Mouse (Mus musculus) liver, embryonic 12.5 days (tissue): ENCODE measurements around the gene Rpgrip1l. TPM values are rescaled to one million over a fixed set of nuclear protein-coding genes. Genes with fewer than 3 reads are reported as not detected.
A peak's percentile ranks its signal among the peaks of the same experiment; 100 is the strongest.

Experiments
- ATAC-seq: fragments of 200-750 bp; cut with Nextera tagmentation; 2 replicates; pipeline ENCODE4 v1.8.0; 2017; ENCODE audit warnings: moderate number of reproducible peaks, mild to moderate bottlenecking, moderate library complexity
- H3K27ac ChIP-seq: fragments of 300-500 bp; sonication (generic); 2 replicates; pipeline ENCODE4 v1.5.1; 2016; ENCODE audit warnings: mild to moderate bottlenecking
- H3K27me3 ChIP-seq: fragments of 300-500 bp; sonication (generic); replicated peaks from 2 replicates; pipeline ENCODE4 v1.6.1; 2016; ENCODE audit warnings: mild to moderate bottlenecking, moderate library complexity
- H3K36me3 ChIP-seq: fragments of 300-500 bp; sonication (generic); 2 replicates; pipeline ENCODE4 v1.6.1; 2016; ENCODE audit warnings: mild to moderate bottlenecking, moderate library complexity
- H3K4me1 ChIP-seq: fragments of 300-500 bp; sonication (generic); 2 replicates; pipeline ENCODE4 v1.6.1; 2016
- H3K4me2 ChIP-seq: fragments of 300-500 bp; sonication (generic); 2 replicates; pipeline ENCODE4 v1.6.1; 2016; ENCODE audit warnings: mild to moderate bottlenecking, moderate library complexity
- H3K4me3 ChIP-seq: fragments of 300-500 bp; sonication (generic); 2 replicates; pipeline ENCODE4 v1.5.1; 2016; ENCODE audit warnings: mild to moderate bottlenecking, moderate library complexity
- H3K9ac ChIP-seq: fragments of 300-500 bp; sonication (generic); 2 replicates; pipeline ENCODE4 v1.6.1; 2016; ENCODE audit warnings: mild to moderate bottlenecking, moderate library complexity
- H3K9me3 ChIP-seq: fragments of 300-500 bp; sonication (generic); replicated peaks from 2 replicates; pipeline ENCODE4 v1.6.1; 2016; ENCODE audit warnings: mild to moderate bottlenecking, moderate library complexity
- WGBS: fragments of 180-500 bp; shearing (Covaris S2); methylation state at CpG from one replicate; pipeline ENCODE4 v1.1.7; 2016; ENCODE audit not compliant: insufficient replicate concordance; 5-methylcytosine and 5-hydroxymethylcytosine counted together
- polyA plus RNA-seq: library from polyadenylated mRNA; unstranded; fragments of >200 nt; fragmentation: Nextera tagmentation; extraction: Ambion mirVana; gene quantifications from 2 replicates; pipeline ENCODE4 v1.2.1, GENCODE M21; 2016

Rpgrip1l gene
- polyA plus RNA-seq, 1 experiment from 2014 or later, result 3.5 TPM

DNA sequence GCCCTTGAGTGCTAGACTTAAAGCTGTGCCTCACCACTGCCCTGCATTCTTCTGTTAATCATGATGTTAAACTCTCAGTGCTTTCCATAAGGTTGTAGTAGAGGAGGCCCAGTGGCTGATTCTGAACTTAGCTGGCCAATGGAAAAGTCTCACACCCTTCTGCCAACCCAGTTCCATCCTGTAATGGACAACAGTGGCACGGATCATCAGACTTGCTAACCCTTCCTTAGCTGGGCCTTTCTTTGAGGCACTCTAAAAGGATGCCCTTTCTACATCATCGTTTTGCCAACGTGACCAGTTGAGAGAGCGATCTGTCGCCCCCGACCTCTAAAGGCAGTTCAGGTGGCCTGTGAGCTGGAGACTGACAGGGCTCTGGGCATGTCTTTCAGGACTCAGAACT is 13.9 kb upstream of the Rpgrip1l start:
- H3K36me3 ChIP-seq, result peaks cover 14% of the 10 kb centered on the region
- no peak overlapping the region for H3K9ac ChIP-seq
- no peak overlapping the region for H3K4me3 ChIP-seq
- H3K27ac ChIP-seq, result no peak overlapping the region
- H3K9me3 ChIP-seq, result no peaks in the 10 kb centered on the region
- no peak for ATAC-seq
- peaks cover 34% of the 10 kb centered on the region for H3K4me1 ChIP-seq
- no peak overlapping the region for H3K4me2 ChIP-seq
- H3K27me3 ChIP-seq, result no peaks in the 10 kb centered on the region
- 78% methylated on average over 6 of the region's 6 CpGs for WGBS

DNA sequence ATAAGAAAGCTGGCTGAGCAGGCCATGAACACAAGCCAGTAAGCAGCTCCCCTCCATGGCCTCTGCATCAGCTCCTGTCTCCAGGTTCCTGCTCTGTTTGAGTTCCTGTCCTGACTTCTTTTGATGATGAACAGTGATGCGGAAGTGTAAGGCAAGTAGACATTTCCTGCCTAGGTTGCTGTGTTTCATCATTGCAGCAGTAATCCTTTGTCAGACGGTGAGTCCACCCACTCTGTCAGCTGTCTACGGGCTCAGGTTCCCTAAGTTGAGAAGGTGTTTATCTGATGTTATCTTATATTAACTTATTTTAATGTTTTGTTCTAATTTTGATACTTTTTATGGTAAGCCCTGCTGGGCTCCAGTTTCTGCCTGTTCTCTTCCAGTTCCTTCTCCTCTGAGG is 13.0 kb upstream of the Rpgrip1l start:
- Histone ChIP-seq H3K9ac (no peak overlapping the region), H3K36me3 (peaks cover 14% of the 10 kb centered on the region), H3K27me3 (no peaks in the 10 kb centered on the region), H3K4me2 (no peak overlapping the region), H3K27ac (no peak overlapping the region), H3K9me3 (no peaks in the 10 kb centered on the region), H3K4me1 (peaks cover 26% of the 10 kb centered on the region), H3K4me3 (no peak overlapping the region)
- 56% methylated on average over 3 of the region's 3 CpGs for WGBS
- ATAC-seq, result no peak

DNA sequence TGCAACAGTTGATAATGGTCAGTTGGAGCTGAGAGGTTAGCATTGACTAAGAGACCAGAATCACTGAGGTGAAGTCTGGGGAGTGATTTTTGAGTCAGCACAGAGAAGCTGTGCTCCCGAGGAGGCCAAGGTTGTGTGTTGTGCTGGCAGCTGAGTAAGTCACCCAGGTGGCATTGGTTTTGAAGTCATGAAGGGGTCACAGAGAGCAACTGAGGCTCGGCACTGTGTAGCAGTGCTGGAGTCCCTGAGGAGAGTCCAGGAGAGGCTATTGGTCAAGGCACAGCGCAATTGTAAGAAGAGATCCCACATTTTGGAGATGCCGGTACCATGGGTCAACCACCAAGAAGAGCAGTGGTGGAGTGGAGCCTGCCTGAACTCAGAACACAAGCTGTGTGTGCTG is 11.9 kb upstream of the Rpgrip1l start:
- Histone ChIP-seq H3K27me3 (no peaks in the 10 kb centered on the region), H3K27ac (no peak overlapping the region), H3K9me3 (no peaks in the 10 kb centered on the region), H3K4me3 (no peak overlapping the region), H3K9ac (no peak overlapping the region), H3K36me3 (peaks cover 14% of the 10 kb centered on the region), H3K4me1 (peaks cover 16% of the 10 kb centered on the region), H3K4me2 (no peak overlapping the region)
- no peak for ATAC-seq
- 88% methylated on average over 4 of the region's 4 CpGs for WGBS

DNA sequence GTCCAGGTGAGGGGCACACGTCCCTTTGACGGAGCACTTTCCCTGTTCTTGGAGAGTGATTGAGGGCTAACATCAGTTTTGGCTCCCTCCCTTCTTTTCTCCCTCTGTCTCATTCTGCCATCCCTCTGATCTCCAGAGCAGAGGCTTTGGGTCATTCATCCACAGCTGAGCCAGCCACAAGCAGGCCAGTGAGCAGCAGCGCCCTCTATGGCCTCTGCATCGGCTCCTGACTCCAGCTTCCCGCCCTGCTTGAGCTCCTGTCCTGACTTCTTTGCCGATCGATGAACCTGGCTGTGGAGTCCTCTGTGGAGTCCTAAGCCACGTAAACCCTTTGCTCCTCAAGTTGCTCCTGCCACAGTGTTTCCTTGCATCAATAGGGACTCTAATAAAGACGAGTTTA is 11.2 kb upstream of the Rpgrip1l start:
- Histone ChIP-seq H3K4me3 (no peak overlapping the region), H3K36me3 (peaks cover 14% of the 10 kb centered on the region), H3K27ac (no peak overlapping the region), H3K4me2 (no peak overlapping the region), H3K4me1 (peaks cover 9% of the 10 kb centered on the region; the same call in 1 of the 2 replicates), H3K27me3 (no peaks in the 10 kb centered on the region), H3K9me3 (no peaks in the 10 kb centered on the region), H3K9ac (no peak overlapping the region)
- 71% methylated on average over 9 of the region's 9 CpGs for WGBS
- no peak for ATAC-seq

DNA sequence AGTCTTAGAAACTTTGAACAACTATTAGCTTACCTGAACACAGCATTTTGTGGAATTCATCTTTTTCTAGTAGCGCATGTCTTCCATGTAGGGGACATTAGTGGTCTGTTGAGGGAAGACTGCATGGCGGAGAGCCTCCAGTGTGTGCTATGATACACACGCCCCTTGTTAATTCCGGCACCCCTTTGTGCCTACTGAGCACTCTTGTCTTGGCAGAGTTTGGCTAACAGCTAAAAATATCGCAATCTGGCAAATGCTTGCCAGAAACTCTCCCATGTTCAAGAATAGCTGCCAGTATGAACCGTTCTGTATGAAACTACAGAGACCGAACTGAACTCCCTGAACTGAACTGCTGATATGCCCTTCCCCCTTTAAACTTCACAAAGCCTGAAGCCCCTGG is 10.4 kb upstream of the Rpgrip1l start:
- no peak for ATAC-seq
- Histone ChIP-seq H3K27ac (no peak overlapping the region), H3K4me1 (peaks cover 5% of the 10 kb centered on the region; the same call in 1 of the 2 replicates), H3K9ac (no peak overlapping the region), H3K4me3 (no peak overlapping the region), H3K9me3 (no peaks in the 10 kb centered on the region), H3K4me2 (no peak overlapping the region), H3K36me3 (peaks cover 14% of the 10 kb centered on the region), H3K27me3 (no peaks in the 10 kb centered on the region)
- WGBS, result 86% methylated on average over 7 of the region's 7 CpGs

DNA sequence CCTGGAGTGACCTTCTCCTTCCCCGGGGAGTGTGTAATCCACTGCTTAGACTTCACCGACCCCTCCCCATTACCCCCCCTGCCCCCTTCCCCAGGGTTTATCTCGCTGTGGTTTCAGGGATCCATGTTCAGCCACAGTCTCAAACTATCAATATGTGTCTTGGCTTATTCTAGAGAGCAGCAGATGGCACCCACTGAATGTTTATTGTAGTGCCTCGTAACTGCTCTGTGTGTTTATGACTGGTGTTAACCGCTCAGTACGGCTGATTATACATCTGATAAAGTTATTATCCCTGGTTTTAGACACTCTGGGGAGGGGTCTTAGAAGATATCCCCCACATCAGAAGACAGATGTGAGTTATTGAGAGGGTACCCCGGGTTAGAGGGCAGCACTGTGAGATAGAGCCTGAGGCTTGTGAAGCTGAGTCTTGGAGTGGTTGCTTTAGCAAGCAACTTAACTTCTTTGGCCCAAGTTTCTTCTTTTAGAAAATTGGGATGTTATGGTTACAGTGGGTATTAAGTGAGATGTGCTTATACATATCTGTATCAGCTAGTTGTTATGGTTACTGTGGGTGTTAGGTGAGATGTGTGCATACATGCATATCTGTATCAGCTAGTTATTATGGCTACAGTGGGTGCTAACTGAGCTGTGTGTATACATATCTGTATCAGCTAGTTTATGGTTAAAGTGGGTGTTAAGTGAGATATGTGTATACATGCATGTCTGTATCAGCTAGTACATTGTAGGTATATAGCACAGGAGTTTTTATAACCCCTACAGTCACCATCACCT is 6.1 kb upstream of the Rpgrip1l start:
- no peak overlapping the region for H3K27ac ChIP-seq
- no peaks in the 10 kb centered on the region for H3K9me3 ChIP-seq
- no peak overlapping the region for H3K4me3 ChIP-seq
- 62% methylated on average over 7 of the region's 7 CpGs for WGBS
- H3K4me1 ChIP-seq, result peaks cover 25% of the 10 kb centered on the region
- no peak for ATAC-seq
- H3K4me2 ChIP-seq, result no peak overlapping the region
- H3K9ac ChIP-seq, result no peak overlapping the region
- H3K27me3 ChIP-seq, result no peaks in the 10 kb centered on the region
- peaks cover 9% of the 10 kb centered on the region; the same call in 1 of the 2 replicates for H3K36me3 ChIP-seq

DNA sequence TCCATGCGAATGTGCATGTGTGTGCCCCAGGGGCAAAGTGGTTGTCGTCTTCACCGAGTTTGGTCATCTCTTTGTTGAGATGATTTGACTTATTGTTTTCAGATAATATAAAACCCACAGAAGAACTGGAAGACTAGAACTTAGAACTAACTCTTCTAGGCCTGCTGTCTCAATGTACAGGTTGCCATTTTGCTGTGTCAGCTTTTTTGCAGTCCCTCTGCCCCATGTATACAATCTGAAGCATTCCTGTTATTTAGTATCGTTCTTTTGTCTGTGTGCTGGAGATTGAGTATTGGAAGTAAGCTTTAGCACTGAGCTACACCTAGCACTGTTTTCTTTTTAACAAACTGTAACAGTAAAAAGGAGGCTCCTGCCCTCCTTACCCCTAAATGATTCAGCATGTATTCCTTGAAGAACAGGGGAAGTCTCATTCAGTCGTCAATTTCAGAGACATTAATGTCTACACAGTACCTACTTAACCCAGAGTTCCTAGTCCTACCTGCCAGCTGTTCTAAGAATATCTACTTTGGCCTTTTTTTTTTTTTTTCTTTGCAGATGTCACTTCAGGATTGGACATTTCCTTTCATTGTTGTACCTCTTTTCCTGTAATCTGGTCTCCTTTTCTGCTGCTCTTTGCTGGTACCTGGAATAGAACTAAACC is 4.6 kb upstream of the Rpgrip1l start:
- Histone ChIP-seq H3K27me3 (no peaks in the 10 kb centered on the region), H3K4me1 (peaks cover 27% of the 10 kb centered on the region), H3K9me3 (no peaks in the 10 kb centered on the region), H3K9ac (no peak overlapping the region), H3K36me3 (peaks cover 9% of the 10 kb centered on the region; the same call in 1 of the 2 replicates), H3K4me2 (no peak overlapping the region), H3K4me3 (no peak overlapping the region), H3K27ac (no peak overlapping the region)
- 78% methylated on average over 5 of the region's 5 CpGs for WGBS
- no peak for ATAC-seq

DNA sequence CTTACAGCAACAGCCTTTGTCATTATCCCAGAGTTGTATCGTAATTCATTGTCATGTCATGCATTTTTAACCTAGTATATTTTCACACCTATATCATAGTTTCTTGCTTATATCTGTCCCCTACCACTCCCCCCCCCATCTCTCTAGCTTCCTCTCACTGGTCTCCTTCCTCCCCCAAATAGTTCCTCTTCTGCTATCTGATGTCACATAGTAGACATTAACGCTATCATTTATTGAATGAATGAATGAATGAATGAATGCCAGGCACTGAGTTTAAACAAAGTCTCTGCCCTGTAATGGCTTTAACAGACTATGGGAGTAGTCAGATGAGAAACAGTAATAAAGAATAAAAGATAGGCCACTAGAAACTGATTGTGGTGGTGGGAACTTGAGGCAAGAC is 720 bp downstream of the Rpgrip1l start:
- H3K27ac ChIP-seq, result no peak overlapping the region

DNA sequence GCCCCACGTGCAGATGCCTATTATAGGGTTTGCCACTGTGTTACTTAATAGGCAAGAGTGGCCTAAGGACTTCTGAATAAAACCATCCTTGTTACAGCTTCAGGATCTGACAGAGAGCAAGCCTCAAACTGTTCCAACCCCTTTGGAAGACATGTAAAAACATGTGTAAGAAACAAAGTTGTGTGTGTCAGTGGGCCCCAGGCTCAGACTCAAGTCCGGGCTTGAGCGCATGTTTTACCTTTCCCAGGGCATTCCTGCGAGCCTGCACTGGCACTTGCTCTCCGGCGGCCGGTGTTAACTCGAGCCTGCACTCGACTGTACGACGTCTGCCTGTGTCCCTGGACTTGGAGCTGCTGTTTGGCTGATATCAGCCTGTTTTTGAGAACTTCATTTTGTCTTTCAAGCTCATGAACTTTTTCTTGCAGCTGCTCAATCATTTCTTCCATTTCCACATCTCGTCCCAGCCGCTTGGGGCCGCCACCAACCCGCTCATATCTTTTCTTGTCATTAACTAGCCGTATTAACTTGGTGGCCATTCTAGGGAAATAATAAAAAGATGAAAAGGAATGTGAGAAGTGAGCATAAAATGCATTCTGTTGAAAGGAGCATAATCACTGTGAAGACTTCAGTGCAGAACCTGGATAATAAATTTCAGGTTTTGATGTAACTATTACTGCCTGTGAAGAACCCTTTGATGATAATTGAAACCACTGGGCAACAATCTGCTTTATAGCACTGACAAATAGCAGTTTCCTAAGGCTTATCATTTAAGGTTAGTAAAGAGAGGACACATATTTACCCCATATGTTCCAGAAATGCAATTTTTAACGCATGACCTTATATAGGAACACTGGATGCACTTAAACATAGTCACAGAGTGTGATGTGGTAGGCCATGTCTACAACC is 8.3 kb downstream of the Rpgrip1l start:
- H3K4me2 ChIP-seq, result no peak overlapping the region
- no peak overlapping the region for H3K9ac ChIP-seq
- H3K27me3 ChIP-seq, result no peaks in the 10 kb centered on the region
- peaks cover 17% of the 10 kb centered on the region for H3K36me3 ChIP-seq
- no peak overlapping the region for H3K27ac ChIP-seq
- H3K9me3 ChIP-seq, result no peaks in the 10 kb centered on the region
- no peaks in the 10 kb centered on the region for H3K4me1 ChIP-seq
- H3K4me3 ChIP-seq, result no peak overlapping the region
- 77% methylated on average over 17 of the region's 17 CpGs for WGBS
- no peak for ATAC-seq

More for the DNA sequence above, 720 bp downstream of the Rpgrip1l start:
- WGBS, result 42% methylated on average over 2 of the region's 2 CpGs
- Histone ChIP-seq H3K9ac (peak overlapping the region; percentile 77), H3K4me1 (peaks cover 36% of the 10 kb centered on the region), H3K27me3 (no peaks in the 10 kb centered on the region), H3K9me3 (no peaks in the 10 kb centered on the region), H3K4me2 (peak overlapping the region; percentile 86), H3K36me3 (peaks cover 8% of the 10 kb centered on the region; the same call in 1 of the 2 replicates), H3K4me3 (peak overlapping the region; percentile 73)
- no peak for ATAC-seq

DNA sequence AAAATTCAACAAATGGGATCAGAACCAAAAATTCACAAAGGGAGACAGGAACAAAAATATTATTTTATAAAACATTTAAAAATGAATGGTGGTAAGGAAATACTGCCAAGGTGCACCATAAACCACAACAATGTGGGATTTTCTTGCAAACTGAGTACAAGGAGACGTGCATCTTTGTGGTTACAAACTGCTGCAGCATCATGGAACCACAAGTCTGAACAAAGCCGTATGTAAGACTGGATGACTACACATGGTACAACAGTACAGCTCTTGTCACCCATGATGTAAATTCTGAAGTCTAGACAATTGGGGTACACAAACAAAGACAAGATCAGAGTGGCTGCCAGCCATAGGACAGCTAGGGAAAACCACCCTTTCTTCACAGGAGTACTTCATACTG is 14.4 kb downstream of the Rpgrip1l start:
- H3K9me3 ChIP-seq, result no peaks in the 10 kb centered on the region
- WGBS, result 70% methylated on average over 2 of the region's 2 CpGs
- H3K9ac ChIP-seq, result no peak overlapping the region
- no peak overlapping the region for H3K4me3 ChIP-seq
- ATAC-seq, result no peak
- no peak overlapping the region for H3K27ac ChIP-seq
- peaks cover 9% of the 10 kb centered on the region for H3K36me3 ChIP-seq
- H3K4me2 ChIP-seq, result no peak overlapping the region
- no peaks in the 10 kb centered on the region for H3K27me3 ChIP-seq
- no peaks in the 10 kb centered on the region for H3K4me1 ChIP-seq

DNA sequence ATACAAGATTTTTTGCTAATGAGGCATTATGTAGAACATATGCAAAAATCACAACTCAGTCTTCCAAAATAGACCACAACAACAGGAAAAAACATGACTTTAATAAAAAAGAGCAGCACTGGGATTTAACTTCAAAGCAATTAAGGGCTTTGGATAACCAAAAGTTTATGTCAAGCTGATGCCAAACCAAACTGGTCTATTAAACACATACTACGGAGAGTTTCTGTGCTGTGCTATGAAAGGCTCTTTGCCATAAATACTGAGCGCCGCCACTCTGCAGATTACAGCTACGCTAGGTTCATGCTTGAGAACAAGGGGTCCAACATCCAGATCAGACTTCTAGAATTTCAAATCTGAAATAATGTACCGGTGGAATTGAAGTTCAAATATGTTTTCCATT is 17.3 kb downstream of the Rpgrip1l start:
- no peak for ATAC-seq
- Histone ChIP-seq H3K9ac (no peak overlapping the region), H3K27ac (no peak overlapping the region), H3K4me1 (no peaks in the 10 kb centered on the region), H3K36me3 (peaks cover 3% of the 10 kb centered on the region; the same call in 1 of the 2 replicates), H3K27me3 (no peaks in the 10 kb centered on the region), H3K9me3 (no peaks in the 10 kb centered on the region), H3K4me3 (no peak overlapping the region), H3K4me2 (no peak overlapping the region)
- 85% methylated on average over 5 of the region's 5 CpGs for WGBS
